Mouse (Mus musculus): ENCODE measurements around the gene Ribc2.

DNA sequence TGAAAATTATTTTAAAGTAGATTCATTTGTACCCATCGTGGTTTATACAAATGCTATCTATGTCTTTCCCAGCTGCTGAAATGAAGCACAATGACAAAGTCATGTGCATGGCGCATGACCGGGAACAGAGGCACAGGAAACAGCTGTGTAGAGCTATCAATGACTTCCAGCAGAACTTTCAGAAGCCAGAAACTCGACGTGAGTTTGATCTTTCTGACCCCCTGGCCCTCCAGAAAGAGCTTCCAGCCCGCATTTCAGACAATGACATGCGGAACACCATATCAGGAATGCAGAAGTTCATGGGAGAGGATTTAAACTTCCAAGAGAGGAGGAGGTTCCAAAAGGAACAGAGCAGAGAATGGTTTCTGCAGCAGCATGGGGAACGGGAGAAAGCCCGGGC, 3.3 kb downstream of the Ribc2 start:
- no peak for TF ChIP-seq CTCF (IDR thresholded peaks at IDR 0.05; ENCODE audit: low read depth, low read length)
- no peak for TF ChIP-seq POLR2A (IDR thresholded peaks at IDR 0.05; ENCODE audit: extremely low read depth, insufficient read depth, low read length)
